Mouse (Mus musculus): ENCODE results near the gene Dusp8. TPM values are rescaled to one million over a fixed set of nuclear protein-coding genes. Genes with fewer than 3 reads are reported as not detected.

The Dusp8 gene
- polyA plus RNA-seq, 1 experiment from 2014 or later, result 9.6 TPM

Other genes starting within 250 kb of the Dusp8 start
- 36.2 and 38.8 TPM in 2 replicates for gene Tollip, start 177.3 kb downstream of the Dusp8 start, polyA plus RNA-seq (2014; fragmentation: Nextera tagmentation; extraction: Ambion mirVana)
- gene Brsk2, start 146.1 kb downstream of the Dusp8 start, polyA plus RNA-seq (2014; fragmentation: Nextera tagmentation; extraction: Ambion mirVana), result 0.40 and 0.62 TPM in 2 replicates
- gene Mob2, start 34.8 kb downstream of the Dusp8 start, polyA plus RNA-seq (2014; fragmentation: Nextera tagmentation; extraction: Ambion mirVana), result 48.3 and 50.3 TPM in 2 replicates
- not detected in 2 replicates for gene Gm45618, start 24.9 kb upstream of the Dusp8 start, polyA plus RNA-seq (2014; fragmentation: Nextera tagmentation; extraction: Ambion mirVana)
- not detected in 2 replicates for gene Gm39115, start 40.2 kb upstream of the Dusp8 start, polyA plus RNA-seq (2014; fragmentation: Nextera tagmentation; extraction: Ambion mirVana)
- not detected in 2 replicates for gene Gm45337, start 48.8 kb upstream of the Dusp8 start, polyA plus RNA-seq (2014; fragmentation: Nextera tagmentation; extraction: Ambion mirVana)
- gene Gm29735, start 61.3 kb upstream of the Dusp8 start, polyA plus RNA-seq (2014; fragmentation: Nextera tagmentation; extraction: Ambion mirVana), result not detected in 2 replicates
- gene Gm4553, start 69.9 kb upstream of the Dusp8 start, polyA plus RNA-seq (2014; fragmentation: Nextera tagmentation; extraction: Ambion mirVana), result not detected in 2 replicates
- gene Krtap5-2, start 80.2 kb upstream of the Dusp8 start, polyA plus RNA-seq (2014; fragmentation: Nextera tagmentation; extraction: Ambion mirVana), result not detected in 2 replicates
- not detected in 2 replicates for gene Gm10153, start 94.5 kb upstream of the Dusp8 start, polyA plus RNA-seq (2014; fragmentation: Nextera tagmentation; extraction: Ambion mirVana)
- gene Krtap5-3, start 105.5 kb upstream of the Dusp8 start, polyA plus RNA-seq (2014; fragmentation: Nextera tagmentation; extraction: Ambion mirVana), result not detected in 2 replicates
- not detected in 2 replicates for gene Gm7579, start 116.0 kb upstream of the Dusp8 start, polyA plus RNA-seq (2014; fragmentation: Nextera tagmentation; extraction: Ambion mirVana)
- gene Krtap5-5, start 134.1 kb upstream of the Dusp8 start, polyA plus RNA-seq (2014; fragmentation: Nextera tagmentation; extraction: Ambion mirVana), result not detected in 2 replicates
- not detected in 2 replicates for gene Gm40460, start 145.2 kb upstream of the Dusp8 start, polyA plus RNA-seq (2014; fragmentation: Nextera tagmentation; extraction: Ambion mirVana)
- not detected in 2 replicates for gene Gm2431, start 162.5 kb upstream of the Dusp8 start, polyA plus RNA-seq (2014; fragmentation: Nextera tagmentation; extraction: Ambion mirVana)
- gene Gm4559, start 178.5 kb upstream of the Dusp8 start, polyA plus RNA-seq (2014; fragmentation: Nextera tagmentation; extraction: Ambion mirVana), result not detected in 2 replicates
- not detected in 2 replicates for gene Krtap5-1, start 201.3 kb upstream of the Dusp8 start, polyA plus RNA-seq (2014; fragmentation: Nextera tagmentation; extraction: Ambion mirVana)
- 0.26 TPM in 1 of 2 replicates, not detected in the other for gene Krtap5-4, start 207.7 kb upstream of the Dusp8 start, polyA plus RNA-seq (2014; fragmentation: Nextera tagmentation; extraction: Ambion mirVana)

All from heart, embryonic 11.5 days (tissue).